Mouse (Mus musculus) adipose tissue, adult 10 weeks (tissue): ENCODE measurements around the gene Eef2k. TPM values are rescaled to one million over a fixed set of nuclear protein-coding genes. Genes with fewer than 3 reads are reported as not detected.

Experiments
- polyA plus RNA-seq: library from polyadenylated mRNA; stranded (reverse); fragments of 350-450 nt; fragmentation: Illumina TruSeq; extraction: RNeasy Lipid Tissue Mini Kit (QIAGEN cat#74804); gene quantifications from one replicate; pipeline ENCODE4 v1.2.3, GENCODE M21; 2014; ENCODE audit warnings: low read depth, low replicate concordance

Gene Eef2k
- polyA plus RNA-seq = 21.4 TPM

GRCm38 (mm10) chr7:120842345-120843036, at the start of gene Eef2k:
Eef2k (plus strand) TSS chr7:120842831.

GRCm38 (mm10) chr7:120811834-120812415, 30.7 kb upstream of the Eef2k start, which contains the start of gene Gm5737:
Gm5737 (plus strand) TSS chr7:120812365.

GRCm38 (mm10) chr7:120917592-120918461, 75.2 kb downstream of the Eef2k start, which contains the start of gene Polr3e:
Polr3e (plus strand) TSS chr7:120917744.

Other genes with a start within 250 kb of the Eef2k start
- 172 TPM for gene Uqcrc2, start 207.7 kb upstream of the Eef2k start, polyA plus RNA-seq
- 2.7 TPM for gene Pdzd9, start 172.5 kb upstream of the Eef2k start, polyA plus RNA-seq
- gene Mosmo, start 165.2 kb upstream of the Eef2k start, polyA plus RNA-seq = 30.8 TPM
- 7.0 TPM for gene Vwa3a, start 103.5 kb upstream of the Eef2k start, polyA plus RNA-seq
- 0.98 TPM for gene Gm5737, start 30.5 kb upstream of the Eef2k start, polyA plus RNA-seq
- 25.9 TPM for gene Polr3e, start 74.9 kb downstream of the Eef2k start, polyA plus RNA-seq
- 29.5 TPM for gene Cdr2, start 139.5 kb downstream of the Eef2k start, polyA plus RNA-seq
- gene Mfsd13b, start 139.7 kb downstream of the Eef2k start, polyA plus RNA-seq = 1.9 TPM
- 82.0 TPM for gene Mettl9, start 191.6 kb downstream of the Eef2k start, polyA plus RNA-seq
- 4.1 TPM for gene Igsf6, start 231.7 kb downstream of the Eef2k start, polyA plus RNA-seq
- 0.12 TPM for gene Otoa, start 238.8 kb downstream of the Eef2k start, polyA plus RNA-seq